Mouse (Mus musculus) kidney, adult 2 months (tissue): Measurements from ENCODE around the gene Gpr62. TPM values are rescaled to one million over a fixed set of nuclear protein-coding genes. Genes with fewer than 3 reads are reported as not detected.

ENCODE experiments used
- DNase-seq: peaks from one replicate; pipeline ENCODE4 v3.0.0; 2021
- H3K27ac ChIP-seq: fragments of 200-500 bp; 2 replicates; pipeline ENCODE4 v1.5.1; 2012; ENCODE audit warnings: low read depth, low read length, control low read depth, inconsistent platforms; ENCODE audit not compliant: insufficient read depth
- H3K27me3 ChIP-seq: fragments of 200-500 bp; replicated peaks from 2 replicates; pipeline ENCODE4 v1.6.1; 2012; ENCODE audit warnings: mild to moderate bottlenecking, moderate library complexity, low read length, inconsistent platforms; ENCODE audit not compliant: control insufficient read depth, insufficient read depth
- H3K36me3 ChIP-seq: fragments of 200-500 bp; 2 replicates; pipeline ENCODE4 v1.6.1; 2012; ENCODE audit warnings: mild to moderate bottlenecking, moderate library complexity, low read length, inconsistent platforms; ENCODE audit not compliant: control insufficient read depth, insufficient read depth
- H3K4me1 ChIP-seq: fragments of 200-500 bp; 2 replicates; pipeline ENCODE4 v1.6.1; 2011; ENCODE audit warnings: low read length; ENCODE audit not compliant: control insufficient read depth, insufficient read depth
- H3K4me3 ChIP-seq: fragments of 200-500 bp; 2 replicates; pipeline ENCODE4 v1.5.1; 2011; ENCODE audit warnings: mild to moderate bottlenecking, low read depth, low read length, control low read depth; ENCODE audit not compliant: insufficient read depth
- CTCF ChIP-seq: fragments of 200-500 bp; conservative IDR thresholded peaks from 2 replicates; pipeline ENCODE4 v1.5.1; 2011; ENCODE audit warnings: low read depth, mild to moderate bottlenecking, control low read depth, low read length, moderate library complexity, mixed read lengths; ENCODE audit not compliant: insufficient read depth, insufficient read length
- POLR2A ChIP-seq: fragments of 200-500 bp; IDR thresholded peaks from one replicate; pipeline ENCODE4 v1.6.1; 2011; ENCODE audit warnings: low read depth, low read length, control low read depth
- WGBS: fragments of 180-500 bp; shearing (Covaris S2); methylation state at CpG from one replicate; pipeline ENCODE4 v1.1.7; 2018; 5-methylcytosine and 5-hydroxymethylcytosine counted together
- polyA plus RNA-seq: library from polyadenylated mRNA; depleted of rRNA; stranded (reverse); fragments of >200 nt; gene quantifications from 2 replicates; pipeline ENCODE4 v1.2.3, GENCODE M21; 2012; rRNA removed

The Gpr62 gene
- 0.07 TPM in 1 of 2 replicates, not detected in the other for polyA plus RNA-seq

GRCm38 (mm10) chr9:106465571-106466200 lies at the start of gene Gpr62:
Gene Gpr62 (minus strand): TSS chr9:106465938.
- Histone ChIP-seq H3K27ac (no peak within 1 kb of the TSS), H3K36me3 (no peaks in the 10 kb centered on the region), H3K4me1 (no peaks in the 10 kb centered on the region), H3K4me3 (peak within 1 kb of the TSS; percentile 61), H3K27me3 (no peaks in the 10 kb centered on the region)
- TF ChIP-seq POLR2A (no peak), CTCF (no peak)
- 23% methylated on average over 26 of the region's 26 CpGs for WGBS
- no peak for DNase-seq

GRCm38 (mm10) chr9:106514273-106514672 lies 48.5 kb upstream of the Gpr62 start, which contains the start of gene Iqcf5:
Gene Iqcf5 (plus strand): TSS chr9:106514573.
- no peak within 1 kb of the TSS for H3K4me3 ChIP-seq
- no peaks in the 10 kb centered on the region for H3K36me3 ChIP-seq
- H3K27me3 ChIP-seq = no peaks in the 10 kb centered on the region
- H3K27ac ChIP-seq = no peak within 1 kb of the TSS
- TF ChIP-seq POLR2A = no peak
- no peak for TF ChIP-seq CTCF
- 85% methylated on average over 4 of the region's 4 CpGs for WGBS
- no peaks in the 10 kb centered on the region for H3K4me1 ChIP-seq
- DNase-seq = no peak

GRCm38 (mm10) chr9:106513566-106513965 lies 47.8 kb upstream of the Gpr62 start:
- WGBS = 77% methylated on average over 6 of the region's 6 CpGs
- no peaks in the 10 kb centered on the region for H3K36me3 ChIP-seq
- H3K4me3 ChIP-seq = no peak overlapping the region
- H3K27ac ChIP-seq = no peak overlapping the region
- TF ChIP-seq POLR2A (no peak), CTCF (no peak)
- H3K27me3 ChIP-seq = no peaks in the 10 kb centered on the region
- no peak for DNase-seq
- no peaks in the 10 kb centered on the region for H3K4me1 ChIP-seq

- Histone ChIP-seq H3K4me3 (no peak overlapping the region), H3K27ac (no peak overlapping the region), H3K27me3 (no peaks in the 10 kb centered on the region), H3K4me1 (no peaks in the 10 kb centered on the region), H3K36me3 (no peaks in the 10 kb centered on the region)
- no peak for DNase-seq
- WGBS = 49% methylated on average over 13 of the region's 13 CpGs
- no peak for TF ChIP-seq POLR2A
- TF ChIP-seq CTCF = no peak
Measured at GRCm38 (mm10) chr9:106512729-106513450, 47.2 kb upstream of the Gpr62 start.

- Histone ChIP-seq H3K4me3 (no peak overlapping the region), H3K27me3 (no peaks in the 10 kb centered on the region), H3K27ac (no peak overlapping the region), H3K4me1 (no peaks in the 10 kb centered on the region), H3K36me3 (no peaks in the 10 kb centered on the region)
- no peak for TF ChIP-seq POLR2A
- no peak for TF ChIP-seq CTCF
- WGBS = 90% methylated on average over 10 of the region's 10 CpGs
- no peak for DNase-seq
Measured at GRCm38 (mm10) chr9:106509356-106509755, 43.6 kb upstream of the Gpr62 start.

- Histone ChIP-seq H3K4me1 (no peaks in the 10 kb centered on the region), H3K27me3 (no peaks in the 10 kb centered on the region), H3K27ac (no peak overlapping the region), H3K36me3 (no peaks in the 10 kb centered on the region), H3K4me3 (no peak overlapping the region)
- 72% methylated on average over 6 of the region's 6 CpGs for WGBS
- TF ChIP-seq CTCF (no peak), POLR2A (no peak)
- DNase-seq = no peak
Measured at GRCm38 (mm10) chr9:106504246-106504645, 38.5 kb upstream of the Gpr62 start.

- no peak overlapping the region for H3K27ac ChIP-seq
- H3K4me3 ChIP-seq = no peak overlapping the region
- H3K27me3 ChIP-seq = no peaks in the 10 kb centered on the region
- DNase-seq = no peak
- H3K4me1 ChIP-seq = no peaks in the 10 kb centered on the region
- no peaks in the 10 kb centered on the region for H3K36me3 ChIP-seq
- TF ChIP-seq CTCF (no peak), POLR2A (no peak)
- WGBS = 90% methylated on average over 22 of the region's 22 CpGs
Measured at GRCm38 (mm10) chr9:106501846-106502245, 36.1 kb upstream of the Gpr62 start.
